Comparison of ENCODE assay signal across 19 mouse cellular contexts in genomic region chr3:126975409-126975808, GRCm38 (mm10).
A peak's percentile ranks its signal among the peaks of the same experiment; 100 is the strongest.
DNase-seq lines count a peak whose midpoint lies in the region; ATAC-seq lines count a peak whose summit lies in the region.
"Had no signal": no experiment of that assay in that cellular context is flagged by ENCODE, and none has a peak within 500 bp of the region (broad histone marks: within the 10 kb centered on the region; RNA-seq: fewer than 3 reads in every experiment).

No protein-coding gene starts in this region.

- peaks cover 7% of the 10 kb centered on the region for H3K4me1 ChIP-seq in hindbrain, embryonic 12.5 days
- H3K4me1 ChIP-seq in hindbrain, embryonic 14.5 days (replicated peaks; ENCODE audit: control insufficient read depth, insufficient read depth, low read length) = no peaks in the 10 kb centered on the region
- H3K4me1 ChIP-seq in kidney, embryonic 16.5 days (ENCODE audit: insufficient read depth, low read length) = no peaks in the 10 kb centered on the region
- H3K4me1 ChIP-seq in neural tube, embryonic 13.5 days (replicated peaks) = peaks cover 8% of the 10 kb centered on the region; the same call in 1 of the 2 replicates
- peaks cover 3% of the 10 kb centered on the region; the same call in 1 of the 2 replicates for H3K4me1 ChIP-seq in midbrain, embryonic 16.5 days (ENCODE audit: control insufficient read depth, insufficient read depth, low read length)
- H3K4me1 ChIP-seq: heart, embryonic 12.5 days; hindbrain, embryonic 15.5 days had no signal

- H3K36me3 ChIP-seq in hindbrain, embryonic 12.5 days = peaks cover 23% of the 10 kb centered on the region
- H3K36me3 ChIP-seq in hindbrain, embryonic 14.5 days (replicated peaks; ENCODE audit: control insufficient read depth, insufficient read depth) = peaks cover 55% of the 10 kb centered on the region
- no peaks in the 10 kb centered on the region for H3K36me3 ChIP-seq in kidney, embryonic 16.5 days (ENCODE audit: insufficient read depth, low read length)
- peaks cover 44% of the 10 kb centered on the region for H3K36me3 ChIP-seq in neural tube, embryonic 13.5 days
- H3K36me3 ChIP-seq in midbrain, embryonic 16.5 days (ENCODE audit: control insufficient read depth, insufficient read depth, low read length) = peaks cover 13% of the 10 kb centered on the region
- H3K36me3 ChIP-seq: embryonic facial prominence, embryonic 13.5 days had no signal

- H3K4me3 ChIP-seq in hindbrain, embryonic 12.5 days = no peak overlapping the region
- no peak overlapping the region for H3K4me3 ChIP-seq in hindbrain, embryonic 14.5 days (replicated peaks; ENCODE audit: low read length)
- no peak overlapping the region for H3K4me3 ChIP-seq in kidney, embryonic 16.5 days (ENCODE audit: low read length)
- no peak overlapping the region for H3K4me3 ChIP-seq in neural tube, embryonic 13.5 days
- H3K4me3 ChIP-seq in midbrain, embryonic 16.5 days (ENCODE audit: low read depth, low read length) = no peak overlapping the region
- H3K4me3 ChIP-seq: embryonic facial prominence, embryonic 13.5 days; forebrain, embryonic 12.5 days; heart, adult 2 months; heart, embryonic 12.5 days; hindbrain, embryonic 15.5 days had no signal

- H3K27me3 ChIP-seq in hindbrain, embryonic 12.5 days = no peaks in the 10 kb centered on the region
- H3K27me3 ChIP-seq in hindbrain, embryonic 14.5 days (ENCODE audit: control insufficient read depth, insufficient read depth, low read length) = no peaks in the 10 kb centered on the region
- H3K27me3 ChIP-seq in kidney, embryonic 16.5 days (ENCODE audit: insufficient read depth, low read length) = no peaks in the 10 kb centered on the region
- no peaks in the 10 kb centered on the region for H3K27me3 ChIP-seq in neural tube, embryonic 13.5 days
- no peaks in the 10 kb centered on the region for H3K27me3 ChIP-seq in midbrain, embryonic 16.5 days (ENCODE audit: control insufficient read depth, insufficient read depth, low read depth, low read length)
- H3K27me3 ChIP-seq: embryonic facial prominence, embryonic 13.5 days; forebrain, embryonic 12.5 days; heart, embryonic 12.5 days; hindbrain, embryonic 15.5 days had no signal

- ATAC-seq in hindbrain, embryonic 12.5 days (ENCODE audit: low FRiP score) = no peak
- ATAC-seq in hindbrain, embryonic 14.5 days (ENCODE audit: low FRiP score) = no peak
- ATAC-seq in kidney, embryonic 16.5 days (ENCODE audit: low FRiP score, low TSS enrichment) = peak; percentile 80; the same call in 1 of the 2 replicates
- ATAC-seq in neural tube, embryonic 13.5 days (ENCODE audit: low read depth) = no peak
- no peak for ATAC-seq in midbrain, embryonic 16.5 days
- ATAC-seq: forebrain, embryonic 16.5 days had no signal

- 73% methylated on average over 5 of the region's 5 CpGs for WGBS in hindbrain, embryonic 12.5 days
- 74% methylated on average over 5 of the region's 5 CpGs for WGBS in hindbrain, embryonic 14.5 days
- 74% methylated on average over 5 of the region's 5 CpGs for WGBS in kidney, embryonic 16.5 days
- WGBS in neural tube, embryonic 13.5 days = 82% methylated on average over 5 of the region's 5 CpGs
- 85% methylated on average over 5 of the region's 5 CpGs for WGBS in midbrain, embryonic 16.5 days

- DNase-seq in hindbrain, embryonic 14.5 days (ENCODE audit: low spot score) = no peak
- DNase-seq in kidney, adult 9 months = no peak
- no peak for DNase-seq in neural tube, embryonic 10.5 days (ENCODE audit: extremely low spot score, low spot score)
- DNase-seq: adrenal gland, adult 2 months; adrenal gland, postnatal 25 days; cerebellum, adult 18-20 months; cerebellum, adult 9-11 months; cerebellum, postnatal 36 days; gastrocnemius, postnatal 10 days; heart, adult 2 months had no signal

- H3K27ac ChIP-seq in hindbrain, embryonic 12.5 days = 0 out of 2 replicates have a peak overlapping the region, but pooled peaks have one; percentile 23
- no peak overlapping the region for H3K27ac ChIP-seq in hindbrain, embryonic 14.5 days
- H3K27ac ChIP-seq in kidney, embryonic 16.5 days (ENCODE audit: low read length) = no peak overlapping the region
- H3K27ac ChIP-seq in neural tube, embryonic 13.5 days (replicated peaks) = 0 out of 2 replicates have a peak overlapping the region, but pooled peaks have one; percentile 18
- H3K27ac ChIP-seq in midbrain, embryonic 16.5 days (ENCODE audit: low read length) = no peak overlapping the region
- H3K27ac ChIP-seq: embryonic facial prominence, embryonic 13.5 days; forebrain, embryonic 12.5 days; heart, adult 2 months; hindbrain, embryonic 15.5 days had no signal

- no peaks in the 10 kb centered on the region for H3K9me3 ChIP-seq in hindbrain, embryonic 12.5 days (replicated peaks)
- H3K9me3 ChIP-seq in hindbrain, embryonic 14.5 days (ENCODE audit: control insufficient read depth, low read length) = no peaks in the 10 kb centered on the region
- no peaks in the 10 kb centered on the region for H3K9me3 ChIP-seq in kidney, embryonic 16.5 days (ENCODE audit: low read length)
- no peaks in the 10 kb centered on the region for H3K9me3 ChIP-seq in neural tube, embryonic 13.5 days
- H3K9me3 ChIP-seq in midbrain, embryonic 16.5 days (replicated peaks; ENCODE audit: control insufficient read depth, low read length, poor library complexity, severe bottlenecking) = no peaks in the 10 kb centered on the region
- H3K9me3 ChIP-seq: embryonic facial prominence, embryonic 13.5 days; forebrain, embryonic 12.5 days; heart, embryonic 12.5 days; hindbrain, embryonic 15.5 days had no signal

- H3K9ac ChIP-seq in hindbrain, embryonic 12.5 days = no peak overlapping the region
- no peak overlapping the region for H3K9ac ChIP-seq in hindbrain, embryonic 14.5 days
- no peak overlapping the region for H3K9ac ChIP-seq in kidney, embryonic 16.5 days (replicated peaks; ENCODE audit: low read length)
- H3K9ac ChIP-seq in neural tube, embryonic 13.5 days = no peak overlapping the region
- H3K9ac ChIP-seq in midbrain, embryonic 16.5 days (ENCODE audit: low read depth, low read length) = no peak overlapping the region
- H3K9ac ChIP-seq: embryonic facial prominence, embryonic 13.5 days; forebrain, embryonic 12.5 days; heart, embryonic 12.5 days; hindbrain, embryonic 15.5 days had no signal

- H3K4me2 ChIP-seq in hindbrain, embryonic 12.5 days (replicated peaks) = no peak overlapping the region
- H3K4me2 ChIP-seq in hindbrain, embryonic 14.5 days (replicated peaks) = no peak overlapping the region
- H3K4me2 ChIP-seq in kidney, embryonic 16.5 days (replicated peaks; ENCODE audit: low read depth, low read length) = no peak overlapping the region
- H3K4me2 ChIP-seq in neural tube, embryonic 13.5 days = no peak overlapping the region
- H3K4me2 ChIP-seq in midbrain, embryonic 16.5 days (ENCODE audit: low read length) = no peak overlapping the region
- H3K4me2 ChIP-seq: embryonic facial prominence, embryonic 13.5 days; forebrain, embryonic 12.5 days; heart, embryonic 12.5 days; hindbrain, embryonic 15.5 days had no signal

Comparison
In these comparisons a context has a peak if more than half of its experiments do, and no peak if none do; other contexts are left out.
1. H3K27ac ChIP-seq: peak in hindbrain, embryonic 12.5 days (single experiment) and neural tube, embryonic 13.5 days (single experiment); none in hindbrain, embryonic 14.5 days (single experiment), kidney, embryonic 16.5 days (single experiment) and midbrain, embryonic 16.5 days (single experiment).